Mouse (Mus musculus) lung, embryonic 15.5 days (tissue): Measurements from ENCODE around the gene Klhl31. TPM values are rescaled to one million over a fixed set of nuclear protein-coding genes. Genes with fewer than 3 reads are reported as not detected.
A peak's percentile ranks its signal among the peaks of the same experiment; 100 is the strongest.

Experiments used
- ATAC-seq: fragments of 200-750 bp; cut with Nextera tagmentation; 2 replicates; pipeline ENCODE4 v1.8.0; 2017; ENCODE audit warnings: moderate number of reproducible peaks, borderline replicate concordance; ENCODE audit not compliant: low FRiP score, low TSS enrichment; ENCODE audit errors: extremely low read depth
- H3K27ac ChIP-seq: fragments of 300-500 bp; sonication (generic); 2 replicates; pipeline ENCODE4 v1.5.1; 2015; ENCODE audit warnings: moderate library complexity, mild to moderate bottlenecking, inconsistent platforms
- H3K27me3 ChIP-seq: fragments of 300-500 bp; sonication (generic); 2 replicates; pipeline ENCODE4 v1.6.1; 2015; ENCODE audit warnings: inconsistent platforms
- H3K36me3 ChIP-seq: fragments of 300-500 bp; sonication (generic); 2 replicates; pipeline ENCODE4 v1.6.1; 2015; ENCODE audit warnings: inconsistent platforms
- H3K4me1 ChIP-seq: fragments of 300-500 bp; sonication (generic); 2 replicates; pipeline ENCODE4 v1.6.1; 2015; ENCODE audit warnings: inconsistent platforms
- H3K4me2 ChIP-seq: fragments of 300-500 bp; sonication (generic); 2 replicates; pipeline ENCODE4 v1.6.1; 2015; ENCODE audit warnings: inconsistent platforms, mild to moderate bottlenecking, moderate library complexity
- H3K4me3 ChIP-seq: fragments of 300-500 bp; sonication (generic); 2 replicates; pipeline ENCODE4 v1.5.1; 2015; ENCODE audit warnings: mild to moderate bottlenecking, inconsistent platforms
- H3K9ac ChIP-seq: fragments of 300-500 bp; sonication (generic); 2 replicates; pipeline ENCODE4 v1.6.1; 2015; ENCODE audit warnings: inconsistent platforms
- H3K9me3 ChIP-seq: fragments of 300-500 bp; sonication (generic); 2 replicates; pipeline ENCODE4 v1.6.1; 2016; ENCODE audit warnings: inconsistent platforms
- WGBS: fragments of 180-500 bp; shearing (Covaris S2); methylation state at CpG from one replicate; pipeline ENCODE4 v1.1.7; 2015; 5-methylcytosine and 5-hydroxymethylcytosine counted together
- polyA plus RNA-seq: library from polyadenylated mRNA; unstranded; fragments of >200 nt; fragmentation: Nextera tagmentation; extraction: Ambion mirVana; gene quantifications from 2 replicates; pipeline ENCODE4 v1.2.1, GENCODE M21; 2015

The Klhl31 gene
- polyA plus RNA-seq, 1 experiment from 2014 or later: 1.2 TPM

DNA sequence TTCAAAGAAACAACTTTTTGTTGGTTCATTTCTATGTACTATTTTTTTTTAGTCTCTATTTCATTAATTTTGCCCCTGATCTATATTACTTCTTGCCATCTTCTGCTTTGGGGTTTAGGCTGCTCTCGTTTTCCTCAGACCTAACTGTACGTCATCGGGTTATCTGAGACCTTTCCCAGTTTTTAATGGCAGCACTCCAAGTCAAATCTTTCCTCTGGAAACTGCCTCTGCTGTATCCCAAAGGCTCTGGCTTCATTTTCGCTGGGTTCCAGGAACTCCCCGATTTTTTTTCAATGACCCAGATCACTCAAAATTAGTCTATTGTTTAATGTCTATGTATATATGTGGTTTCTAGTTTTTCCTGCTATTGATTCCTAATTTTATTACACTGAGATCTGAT lies 6.6 kb upstream of the Klhl31 start:
- Histone ChIP-seq H3K4me3 (no peak overlapping the region), H3K4me1 (no peaks in the 10 kb centered on the region), H3K27me3 (no peaks in the 10 kb centered on the region), H3K9ac (no peak overlapping the region), H3K36me3 (no peaks in the 10 kb centered on the region), H3K27ac (no peak overlapping the region), H3K4me2 (no peak overlapping the region), H3K9me3 (no peaks in the 10 kb centered on the region)
- WGBS: 50% methylated on average over 5 of the region's 5 CpGs
- no peak for ATAC-seq

DNA sequence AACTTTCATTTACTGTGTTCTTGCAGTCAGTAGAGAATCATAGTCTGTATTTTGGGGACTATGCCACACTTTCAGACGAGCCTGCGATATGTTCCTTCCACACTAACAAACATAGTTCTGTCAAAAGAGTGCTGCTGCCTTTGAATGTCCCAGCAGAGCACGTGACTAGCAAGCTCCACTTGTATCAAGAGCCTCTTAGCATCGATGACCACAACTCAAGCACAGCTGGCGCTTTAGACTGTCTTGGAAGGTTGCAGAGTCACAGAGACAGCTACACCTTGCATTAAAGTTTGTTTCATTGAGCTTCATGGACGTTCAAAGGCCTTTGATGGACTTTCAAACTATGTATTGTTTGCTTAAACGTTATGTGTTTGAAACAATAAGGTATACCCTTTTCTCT lies 5.5 kb upstream of the Klhl31 start:
- no peak for ATAC-seq
- Histone ChIP-seq H3K4me2 (no peak overlapping the region), H3K9ac (no peak overlapping the region), H3K9me3 (no peaks in the 10 kb centered on the region), H3K27ac (no peak overlapping the region), H3K4me1 (no peaks in the 10 kb centered on the region), H3K36me3 (no peaks in the 10 kb centered on the region), H3K4me3 (no peak overlapping the region), H3K27me3 (no peaks in the 10 kb centered on the region)
- 55% methylated on average over 7 of the region's 7 CpGs for WGBS

DNA sequence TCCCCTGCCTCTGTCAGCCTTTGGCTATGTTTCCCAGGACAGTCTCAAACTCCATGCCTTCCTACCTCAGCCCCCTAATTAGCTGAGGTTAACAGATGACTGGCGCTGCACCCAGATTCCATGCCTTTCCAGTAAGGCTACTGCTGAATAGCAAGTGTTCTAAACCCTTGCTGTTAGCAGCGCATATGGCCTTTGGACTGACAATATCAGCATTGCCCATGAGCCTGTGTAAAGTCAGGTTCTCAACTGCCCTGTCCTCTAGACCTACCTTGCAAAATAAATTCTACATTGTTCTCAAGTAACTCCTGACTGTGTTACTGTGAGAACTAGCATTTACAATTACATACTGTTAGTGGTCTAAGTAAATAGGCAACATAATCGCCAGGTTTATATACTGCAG lies 3.9 kb upstream of the Klhl31 start:
- no peak overlapping the region for H3K4me2 ChIP-seq
- H3K9ac ChIP-seq: no peak overlapping the region
- H3K4me3 ChIP-seq: no peak overlapping the region
- no peaks in the 10 kb centered on the region for H3K9me3 ChIP-seq
- ATAC-seq: no peak
- no peaks in the 10 kb centered on the region for H3K36me3 ChIP-seq
- no peak overlapping the region for H3K27ac ChIP-seq
- H3K27me3 ChIP-seq: no peaks in the 10 kb centered on the region
- 86% methylated on average over 3 of the region's 3 CpGs for WGBS
- peaks cover 8% of the 10 kb centered on the region for H3K4me1 ChIP-seq

DNA sequence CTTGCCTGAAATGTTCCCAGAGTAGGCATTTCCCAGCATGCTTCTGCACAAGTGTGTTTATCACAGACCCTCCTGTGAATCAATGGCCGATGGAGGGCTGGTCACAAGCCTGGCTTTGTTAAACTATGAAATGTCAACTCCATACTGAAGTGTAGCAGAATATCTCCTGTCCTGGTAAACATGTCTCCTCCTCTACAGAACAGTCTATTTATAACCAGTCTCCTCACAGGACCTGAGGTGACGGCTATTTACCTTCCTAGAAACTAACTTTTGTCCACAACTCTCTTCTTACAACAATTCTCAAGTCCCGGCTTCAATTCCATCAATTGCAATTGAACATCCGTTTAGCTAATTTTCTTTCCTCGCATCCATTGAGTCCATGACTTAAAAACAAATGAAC lies 297 bp upstream of the Klhl31 start:
- Histone ChIP-seq H3K9ac (no peak overlapping the region), H3K36me3 (no peaks in the 10 kb centered on the region), H3K4me1 (peaks cover 9% of the 10 kb centered on the region), H3K27me3 (no peaks in the 10 kb centered on the region), H3K4me3 (no peak overlapping the region), H3K9me3 (no peaks in the 10 kb centered on the region), H3K4me2 (no peak overlapping the region), H3K27ac (no peak overlapping the region)
- ATAC-seq: no peak
- 65% methylated on average over 5 of the region's 5 CpGs for WGBS

DNA sequence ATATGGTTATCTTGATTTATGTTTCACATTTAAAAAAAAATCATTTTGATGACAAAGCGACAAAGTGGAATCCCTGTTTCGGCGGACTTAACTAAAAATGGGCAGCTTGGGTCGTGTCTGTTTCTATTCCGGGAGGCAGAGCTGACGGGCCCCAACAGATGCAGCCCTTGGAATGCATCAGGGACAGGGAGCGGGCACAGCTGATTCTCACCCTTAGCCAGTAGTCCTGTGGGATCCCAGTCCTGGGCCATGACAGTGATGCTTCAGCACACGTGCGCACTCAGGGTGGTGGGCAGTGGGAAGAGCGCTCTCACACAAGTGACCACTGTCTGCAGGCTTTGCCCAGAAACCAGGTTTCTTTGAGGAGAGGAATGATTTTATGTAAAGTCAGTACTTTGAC lies 1.1 kb downstream of the Klhl31 start:
- Histone ChIP-seq H3K27ac (no peak overlapping the region), H3K9me3 (no peaks in the 10 kb centered on the region), H3K4me3 (no peak overlapping the region), H3K4me1 (peaks cover 9% of the 10 kb centered on the region), H3K9ac (no peak overlapping the region), H3K4me2 (peak overlapping the region; percentile 19; the same call in 1 of the 2 replicates), H3K27me3 (no peaks in the 10 kb centered on the region), H3K36me3 (no peaks in the 10 kb centered on the region)
- no peak for ATAC-seq
- WGBS: 41% methylated on average over 10 of the region's 10 CpGs

DNA sequence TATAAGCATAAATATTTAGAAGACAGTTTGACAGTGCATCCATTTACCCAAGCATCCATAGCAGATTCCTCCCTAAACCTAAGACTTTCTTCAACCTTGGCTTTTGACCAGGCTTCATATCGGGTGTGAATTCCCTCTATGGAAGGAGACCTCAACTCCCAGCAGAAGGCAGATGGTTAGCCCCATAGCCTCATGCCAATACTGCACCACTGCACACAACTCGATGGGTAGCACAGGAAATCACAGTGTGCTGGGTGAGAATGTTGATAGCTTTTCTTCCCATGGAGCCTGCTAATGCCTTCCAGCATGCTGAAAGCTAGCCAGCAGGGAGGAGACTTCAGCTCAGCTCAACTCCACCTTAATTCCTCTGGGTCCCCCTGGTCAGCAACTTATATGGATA lies 8.9 kb downstream of the Klhl31 start:
- Histone ChIP-seq H3K9me3 (no peaks in the 10 kb centered on the region), H3K9ac (no peak overlapping the region), H3K27ac (no peak overlapping the region), H3K36me3 (no peaks in the 10 kb centered on the region), H3K4me2 (no peak overlapping the region), H3K4me3 (no peak overlapping the region), H3K27me3 (no peaks in the 10 kb centered on the region), H3K4me1 (no peaks in the 10 kb centered on the region)
- 61% methylated on average over 2 of the region's 2 CpGs for WGBS
- ATAC-seq: no peak

DNA sequence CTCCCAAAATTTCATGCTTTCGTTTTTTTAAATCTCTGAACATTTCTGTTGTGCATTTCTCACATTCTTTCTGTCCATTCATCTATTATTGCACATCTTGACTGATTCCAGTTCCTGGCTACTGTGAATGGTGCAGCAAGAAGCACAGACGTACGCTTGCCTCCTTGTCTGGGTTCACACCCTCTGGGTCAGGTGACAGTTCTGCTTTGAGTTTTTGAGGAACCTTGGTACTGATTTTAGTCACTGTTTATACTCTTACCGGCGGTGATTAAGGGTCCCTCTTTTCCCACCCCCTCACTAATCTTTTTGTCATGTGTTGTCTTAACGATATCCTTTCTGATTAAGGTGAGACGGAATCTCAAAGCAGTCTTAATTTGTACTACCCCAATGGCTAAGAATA lies 15.5 kb downstream of the Klhl31 start:
- whole genome bisulfite sequencing: 47% methylated on average over 7 of the region's 7 CpGs
- H3K9me3 ChIP-seq: no peaks in the 10 kb centered on the region

DNA sequence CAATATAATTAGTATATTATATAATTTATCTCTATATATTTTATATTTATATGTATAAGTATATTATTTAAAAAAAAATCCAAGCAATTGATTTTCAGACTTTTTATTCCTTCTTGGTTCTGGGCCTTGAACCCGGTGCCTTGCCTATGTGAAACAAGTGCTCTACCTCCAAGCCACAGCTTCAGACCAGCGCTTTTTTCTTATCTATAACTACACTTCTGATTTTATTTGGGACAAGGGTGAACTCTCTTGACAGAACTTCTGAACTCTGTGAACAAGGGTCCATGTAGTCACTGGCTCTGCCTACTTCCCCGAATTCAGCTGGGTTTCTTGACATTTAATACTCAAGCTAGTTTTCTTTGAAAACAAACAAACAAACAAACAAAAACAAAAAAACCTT lies 17.6 kb downstream of the Klhl31 start:
- no peak for ATAC-seq

More for the DNA sequence above, 15.5 kb downstream of the Klhl31 start:
- H3K4me3 ChIP-seq: no peak overlapping the region
- no peak overlapping the region for H3K4me2 ChIP-seq
- H3K4me1 ChIP-seq: peaks cover 9% of the 10 kb centered on the region; the same call in 1 of the 2 replicates
- no peak for ATAC-seq
- no peak overlapping the region for H3K27ac ChIP-seq
- H3K36me3 ChIP-seq: no peaks in the 10 kb centered on the region
- peaks cover 10% of the 10 kb centered on the region for H3K27me3 ChIP-seq
- no peak overlapping the region for H3K9ac ChIP-seq

DNA sequence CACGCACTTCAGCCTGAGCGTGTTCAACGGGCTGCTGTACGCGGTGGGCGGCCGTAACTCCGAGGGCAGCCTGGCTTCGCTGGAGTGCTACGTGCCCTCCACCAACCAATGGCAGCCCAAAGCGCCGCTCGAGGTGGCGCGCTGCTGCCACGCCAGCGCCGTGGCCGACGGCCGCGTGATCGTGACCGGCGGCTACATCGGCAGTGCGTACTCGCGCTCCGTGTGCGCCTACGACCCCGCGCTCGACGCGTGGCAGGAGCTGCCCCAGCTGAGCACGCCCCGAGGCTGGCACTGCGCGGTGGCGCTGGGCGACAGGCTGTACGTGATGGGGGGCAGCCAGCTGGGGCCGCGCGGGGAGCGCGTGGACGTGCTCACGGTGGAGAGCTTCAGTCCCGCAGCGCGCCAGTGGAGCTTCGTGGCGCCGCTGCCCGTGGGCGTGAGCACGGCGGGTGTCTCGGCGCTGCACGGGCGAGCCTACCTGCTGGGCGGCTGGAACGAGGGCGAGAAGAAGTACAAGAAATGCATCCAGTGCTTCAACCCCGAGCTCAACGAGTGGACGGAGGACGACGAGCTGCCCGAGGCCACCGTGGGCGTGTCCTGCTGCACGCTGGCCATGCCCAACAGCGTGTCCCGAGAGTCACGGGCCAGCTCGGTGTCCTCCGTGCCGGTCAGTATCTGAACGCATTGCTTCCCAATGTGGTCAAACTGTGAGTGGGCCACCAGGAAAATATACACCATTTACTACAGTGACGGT lies 19.1 kb downstream of the Klhl31 start:
- Histone ChIP-seq H3K4me1 (peaks cover 9% of the 10 kb centered on the region; the same call in 1 of the 2 replicates), H3K27ac (no peak overlapping the region), H3K4me3 (peak overlapping the region; percentile 51), H3K4me2 (peak overlapping the region; percentile 100), H3K9ac (peak overlapping the region; percentile 47), H3K27me3 (peaks cover 11% of the 10 kb centered on the region), H3K36me3 (no peaks in the 10 kb centered on the region), H3K9me3 (no peaks in the 10 kb centered on the region)
- ATAC-seq: peak; percentile 83
- WGBS: 1% methylated on average over 82 of the region's 85 CpGs

More for the DNA sequence above, 17.6 kb downstream of the Klhl31 start:
- H3K9ac ChIP-seq: no peak overlapping the region
- H3K36me3 ChIP-seq: no peaks in the 10 kb centered on the region
- no peaks in the 10 kb centered on the region for H3K9me3 ChIP-seq
- H3K27ac ChIP-seq: no peak overlapping the region
- H3K4me3 ChIP-seq: no peak overlapping the region
- no peak overlapping the region for H3K4me2 ChIP-seq
- peaks cover 11% of the 10 kb centered on the region for H3K27me3 ChIP-seq
- 65% methylated on average over 3 of the region's 3 CpGs for WGBS
- peaks cover 9% of the 10 kb centered on the region; the same call in 1 of the 2 replicates for H3K4me1 ChIP-seq

DNA sequence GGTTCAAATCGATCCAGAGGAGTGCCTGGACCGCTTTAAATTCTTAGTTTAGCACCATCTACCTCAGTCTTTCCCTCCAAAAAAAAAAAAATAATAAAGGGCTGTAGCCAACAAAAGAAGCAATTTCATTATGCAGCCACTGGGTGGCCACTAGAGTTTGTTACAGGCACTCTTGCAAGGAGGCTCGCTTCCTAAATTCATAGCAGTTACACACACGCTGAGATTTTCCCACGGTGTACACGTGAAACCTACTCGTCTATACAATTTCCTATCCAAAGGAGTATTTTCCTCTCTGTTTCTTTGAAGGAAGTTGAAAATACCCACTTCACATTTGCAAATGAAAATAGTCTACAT lies 19.6 kb downstream of the Klhl31 start:
- H3K27ac ChIP-seq: no peak overlapping the region
- peaks cover 9% of the 10 kb centered on the region; the same call in 1 of the 2 replicates for H3K4me1 ChIP-seq
- H3K9ac ChIP-seq: peak overlapping the region; percentile 47; the same call in 1 of the 2 replicates
- H3K4me2 ChIP-seq: peak overlapping the region; percentile 100
- under 1% methylated on average over 7 of the region's 7 CpGs for WGBS
- no peaks in the 10 kb centered on the region for H3K9me3 ChIP-seq
- ATAC-seq: peak; percentile 65; the same call in 1 of the 2 replicates
- peaks cover 11% of the 10 kb centered on the region for H3K27me3 ChIP-seq
- H3K36me3 ChIP-seq: no peaks in the 10 kb centered on the region
- H3K4me3 ChIP-seq: peak overlapping the region; percentile 51

DNA sequence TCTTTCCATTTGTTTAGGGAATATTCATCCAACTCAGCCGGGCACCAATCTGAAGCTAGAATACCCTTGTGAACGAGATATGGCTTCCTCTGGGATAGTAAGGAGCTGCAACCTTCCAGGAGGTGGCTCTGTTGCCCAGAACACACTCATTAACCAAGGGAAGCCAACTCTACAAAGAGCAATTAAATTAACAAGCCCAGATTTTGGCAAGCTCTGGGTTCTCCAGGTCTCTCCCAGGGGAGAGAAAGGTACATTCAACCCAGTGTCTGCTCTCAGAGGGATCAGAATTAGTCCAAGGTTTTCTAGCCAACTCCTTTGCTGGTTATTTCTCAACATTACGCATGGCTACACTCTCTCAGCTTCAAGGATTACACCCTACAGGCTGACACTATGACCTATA lies 26.6 kb downstream of the Klhl31 start:
- Histone ChIP-seq H3K27me3 (no peaks in the 10 kb centered on the region), H3K9ac (no peak overlapping the region), H3K27ac (no peak overlapping the region), H3K4me3 (no peak overlapping the region), H3K4me1 (no peaks in the 10 kb centered on the region), H3K4me2 (no peak overlapping the region), H3K9me3 (no peaks in the 10 kb centered on the region), H3K36me3 (no peaks in the 10 kb centered on the region)
- WGBS: 53% methylated on average over 3 of the region's 3 CpGs
- no peak for ATAC-seq

DNA sequence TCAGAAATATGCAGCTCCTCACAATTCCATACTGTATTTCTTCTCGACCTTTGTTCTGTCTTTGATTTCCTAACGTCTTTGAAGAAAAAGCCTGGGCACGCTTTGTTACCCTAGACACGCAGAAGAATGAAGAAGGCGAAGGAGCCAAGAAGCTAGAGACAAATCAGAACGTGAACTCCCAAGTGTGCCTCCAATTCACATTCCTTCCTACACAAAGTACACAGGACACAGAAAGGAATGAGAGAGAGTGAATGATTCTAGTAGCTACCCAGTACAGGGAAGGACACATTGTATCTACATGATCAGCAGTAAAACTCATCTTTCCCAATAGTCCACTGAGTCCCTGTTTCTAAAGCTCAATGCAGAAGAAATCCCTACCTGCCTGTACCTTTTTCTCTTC lies 33.8 kb downstream of the Klhl31 start:
- WGBS: 72% methylated on average over 6 of the region's 6 CpGs
- no peaks in the 10 kb centered on the region for H3K36me3 ChIP-seq
- H3K4me3 ChIP-seq: no peak overlapping the region
- no peaks in the 10 kb centered on the region for H3K9me3 ChIP-seq
- no peaks in the 10 kb centered on the region for H3K4me1 ChIP-seq
- no peak for ATAC-seq
- no peaks in the 10 kb centered on the region for H3K27me3 ChIP-seq
- H3K27ac ChIP-seq: no peak overlapping the region
- no peak overlapping the region for H3K9ac ChIP-seq
- H3K4me2 ChIP-seq: no peak overlapping the region
